Mouse (Mus musculus): ENCODE measurements around the gene Cfl2. TPM values are rescaled to one million over a fixed set of nuclear protein-coding genes. Genes with fewer than 3 reads are reported as not detected.
"Not testable (repeated sequence)": the region's sequence is repeated elsewhere in the genome, so short reads cannot be mapped to it uniquely, and the experiment has no call there.

Cfl2 gene
- total RNA-seq (2021), result 100 to 1,000 TPM; 333 to 392 TPM
- polyA plus RNA-seq (2012; rRNA removed), result 156 and 340 TPM in 2 replicates
- long read RNA-seq, transcript Cfl2-201 (4 exons, 2,940 nt), result major isoform, 169 of 286 reads
- long read RNA-seq, transcript Cfl2-203 (4 exons, 1,128 nt), result minor isoform, 40 of 286 reads
- long read RNA-seq, transcript Cfl2-202 (4 exons, 474 nt), result minor isoform, 7 of 286 reads
- long read RNA-seq, partial matches to known transcripts, result 4 of 286 reads
- long read RNA-seq, other reads (novel, unspliced or antisense), result 62 of 286 reads

- peaks cover 26% of the 10 kb centered on the region for H3K36me3 ChIP-seq (ENCODE audit: control insufficient read depth, insufficient read depth, low read length)
- peak; percentile 88 to 90 for DNase-seq
- peak within 1 kb of the TSS; percentile 99 for H3K27ac ChIP-seq
- no peaks in the 10 kb centered on the region for H3K79me2 ChIP-seq (replicated peaks; ENCODE audit: control insufficient read depth, insufficient read depth, low read length)
- no peaks in the 10 kb centered on the region for H3K27me3 ChIP-seq (ENCODE audit: control insufficient read depth, insufficient read depth, low read length)
- intact Hi-C loops (cut with DNase I), result loop anchor here (1.0 to 5.0 kb wide), 3 partner anchors 16 to 166 kb away; partner anchors contain the start of gene Eapp
- 1% methylated on average over 71 of the region's 82 CpGs for WGBS
- H3K9ac ChIP-seq (ENCODE audit: low read depth, low read length), result peak within 1 kb of the TSS; percentile 96
- H3K4me3 ChIP-seq, result peak within 1 kb of the TSS; percentile 96
- no peak for TF ChIP-seq EP300 (IDR thresholded peaks at IDR 0.05; ENCODE audit: insufficient read depth, low read depth, low read length)
- TF ChIP-seq POLR2A (IDR thresholded peaks at IDR 0.05; ENCODE audit: insufficient read depth, low read depth, low read length), result peak; percentile 66; the same call in 1 of the 2 replicates
- peak; percentile 56 for TF ChIP-seq CTCF (IDR thresholded peaks at IDR 0.05)
- H3K4me1 ChIP-seq (ENCODE audit: control insufficient read depth, insufficient read depth, low read length), result peaks cover 2% of the 10 kb centered on the region; the same call in 1 of the 2 replicates
Measured at GRCm38 (mm10) chr12:54862606-54863535, at the start of gene Cfl2. Cfl2 (minus strand) TSS chr12:54862877.

GRCm38 (mm10) chr12:54910387-54910786 is 47.7 kb upstream of the Cfl2 start:
- no peak for DNase-seq
- Histone ChIP-seq H3K4me1 (ENCODE audit: control insufficient read depth, insufficient read depth, low read length) (no peaks in the 10 kb centered on the region), H3K4me3 (no peak overlapping the region), H3K79me2 (replicated peaks; ENCODE audit: control insufficient read depth, insufficient read depth, low read length) (no peaks in the 10 kb centered on the region), H3K9ac (ENCODE audit: low read depth, low read length) (no peak overlapping the region), H3K27ac (no peak overlapping the region), H3K27me3 (ENCODE audit: control insufficient read depth, insufficient read depth, low read length) (no peaks in the 10 kb centered on the region), H3K36me3 (ENCODE audit: control insufficient read depth, insufficient read depth, low read length) (no peaks in the 10 kb centered on the region)
- TF ChIP-seq POLR2A (IDR thresholded peaks at IDR 0.05; ENCODE audit: insufficient read depth, low read depth, low read length) (no peak), CTCF (IDR thresholded peaks at IDR 0.05) (no peak), EP300 (IDR thresholded peaks at IDR 0.05; ENCODE audit: insufficient read depth, low read depth, low read length) (no peak)
- intact Hi-C loops (cut with DNase I), result no loop called here
- WGBS, result 96% methylated on average over 3 of the region's 3 CpGs

- H3K9ac ChIP-seq (ENCODE audit: low read depth, low read length); H3K4me3 ChIP-seq; intact Hi-C loops (cut with DNase I); H3K36me3 ChIP-seq (ENCODE audit: control insufficient read depth, insufficient read depth, low read length); H3K4me1 ChIP-seq (ENCODE audit: control insufficient read depth, insufficient read depth, low read length); H3K79me2 ChIP-seq (replicated peaks; ENCODE audit: control insufficient read depth, insufficient read depth, low read length); H3K27ac ChIP-seq; H3K27me3 ChIP-seq (ENCODE audit: control insufficient read depth, insufficient read depth, low read length); DNase-seq: not testable (repeated sequence)
- WGBS, result 65% methylated on average over 2 of the region's 2 CpGs
Measured at GRCm38 (mm10) chr12:54892559-54892958, 29.9 kb upstream of the Cfl2 start.

- H3K4me1 ChIP-seq (ENCODE audit: control insufficient read depth, insufficient read depth, low read length), result no peaks in the 10 kb centered on the region
- intact Hi-C loops (cut with DNase I), result no loop called here
- no peaks in the 10 kb centered on the region for H3K79me2 ChIP-seq (replicated peaks; ENCODE audit: control insufficient read depth, insufficient read depth, low read length)
- H3K27me3 ChIP-seq (ENCODE audit: control insufficient read depth, insufficient read depth, low read length), result no peaks in the 10 kb centered on the region
- H3K36me3 ChIP-seq (ENCODE audit: control insufficient read depth, insufficient read depth, low read length), result no peaks in the 10 kb centered on the region
- no peak overlapping the region for H3K4me3 ChIP-seq
- no peak overlapping the region for H3K27ac ChIP-seq
- DNase-seq, result no peak
- TF ChIP-seq EP300 (IDR thresholded peaks at IDR 0.05; ENCODE audit: insufficient read depth, low read depth, low read length) (no peak), POLR2A (IDR thresholded peaks at IDR 0.05; ENCODE audit: insufficient read depth, low read depth, low read length) (no peak), CTCF (IDR thresholded peaks at IDR 0.05) (0 out of 2 replicates have a peak, but pooled peaks have one; percentile 13)
- H3K9ac ChIP-seq (ENCODE audit: low read depth, low read length), result no peak overlapping the region
- WGBS, result 98% methylated on average over 2 of the region's 2 CpGs
Measured at GRCm38 (mm10) chr12:54890426-54890825, 27.7 kb upstream of the Cfl2 start.

- no peak for TF ChIP-seq POLR2A (IDR thresholded peaks at IDR 0.05; ENCODE audit: insufficient read depth, low read depth, low read length)
- no peak for TF ChIP-seq EP300 (IDR thresholded peaks at IDR 0.05; ENCODE audit: insufficient read depth, low read depth, low read length)
- no peak for TF ChIP-seq CTCF (IDR thresholded peaks at IDR 0.05)
- no peaks in the 10 kb centered on the region for H3K27me3 ChIP-seq (ENCODE audit: control insufficient read depth, insufficient read depth, low read length)
- no peak overlapping the region for H3K9ac ChIP-seq (ENCODE audit: low read depth, low read length)
- DNase-seq, result no peak
- no peaks in the 10 kb centered on the region for H3K79me2 ChIP-seq (replicated peaks; ENCODE audit: control insufficient read depth, insufficient read depth, low read length)
- no peaks in the 10 kb centered on the region for H3K4me1 ChIP-seq (ENCODE audit: control insufficient read depth, insufficient read depth, low read length)
- 88% methylated on average over 4 of the region's 4 CpGs for WGBS
- H3K4me3 ChIP-seq, result no peak overlapping the region
- H3K36me3 ChIP-seq (ENCODE audit: control insufficient read depth, insufficient read depth, low read length), result no peaks in the 10 kb centered on the region
- H3K27ac ChIP-seq, result no peak overlapping the region
- intact Hi-C loops (cut with DNase I), result no loop called here
Measured at GRCm38 (mm10) chr12:54887580-54888127, 25.0 kb upstream of the Cfl2 start.

All from heart, adult 2 months (tissue).